ENCODE assay signal across 20 mouse cellular contexts in genomic region chr14:25518645-25519044, GRCm38 (mm10). TPM values are rescaled to one million over a fixed set of nuclear protein-coding genes. Genes with fewer than 3 reads are reported as not detected.
DNase-seq lines count a peak whose midpoint lies in the region; ATAC-seq and TF ChIP-seq lines count a peak whose summit lies in the region.
"Had no signal": no experiment of that assay in that cellular context is flagged by ENCODE, and none has a peak within 500 bp of the region (broad histone marks: within the 10 kb centered on the region; RNA-seq: fewer than 3 reads in every experiment).

No protein-coding gene starts in this region.

- no peaks in the 10 kb centered on the region for H3K36me3 ChIP-seq in liver, embryonic 15.5 days (replicated peaks)
- no peaks in the 10 kb centered on the region for H3K36me3 ChIP-seq in liver, embryonic 11.5 days (ENCODE audit: control insufficient read depth, insufficient read depth, low read length)
- peaks cover 65% of the 10 kb centered on the region for H3K36me3 ChIP-seq in limb, embryonic 10.5 days
- H3K36me3 ChIP-seq: neural tube, embryonic 15.5 days had no signal

- H3K27me3 ChIP-seq in liver, embryonic 15.5 days: no peaks in the 10 kb centered on the region
- no peaks in the 10 kb centered on the region for H3K27me3 ChIP-seq in liver, embryonic 11.5 days (replicated peaks; ENCODE audit: control insufficient read depth, insufficient read depth, low read length)
- H3K27me3 ChIP-seq in limb, embryonic 10.5 days (ENCODE audit: low read depth, poor library complexity, severe bottlenecking): no peaks in the 10 kb centered on the region
- H3K27me3 ChIP-seq: hindbrain, embryonic 13.5 days; neural tube, embryonic 15.5 days had no signal

- 77% methylated on average over 5 of the region's 5 CpGs for WGBS in liver, embryonic 15.5 days (ENCODE audit: insufficient replicate concordance)
- 85% methylated on average over 5 of the region's 5 CpGs for WGBS in liver, embryonic 11.5 days
- WGBS in limb, embryonic 10.5 days: 87% methylated on average over 5 of the region's 5 CpGs

- intact Hi-C loops in gastrocnemius, adult 2 months (cut with DNase I): no loop called here
- intact Hi-C loops in gastrocnemius, postnatal 14 days (cut with DNase I; ENCODE audit: low total_unique reads): loop anchor here (10.0 kb wide), 1 partner anchor 54 kb away; no protein-coding TSS in a partner anchor

- no peak overlapping the region for H3K4me3 ChIP-seq in gastrocnemius, adult 2 months
- H3K4me3 ChIP-seq in liver, embryonic 15.5 days (replicated peaks): no peak overlapping the region
- H3K4me3 ChIP-seq in liver, embryonic 11.5 days (ENCODE audit: low read depth, low read length): no peak overlapping the region
- no peak overlapping the region for H3K4me3 ChIP-seq in limb, embryonic 10.5 days
- H3K4me3 ChIP-seq: hindbrain, embryonic 13.5 days; midbrain, embryonic 10.5 days; neural tube, embryonic 15.5 days had no signal

- DNase-seq in gastrocnemius, adult 2 months: no peak
- no peak for DNase-seq in gastrocnemius, postnatal 14 days
- DNase-seq in liver, embryonic 11.5 days (ENCODE audit: low spot score): no peak
- peak; percentile 60 for DNase-seq in MN1 (ENCODE audit: low spot score)
- DNase-seq in limb, embryonic 10.5 days (ENCODE audit: low spot score): no peak
- DNase-seq in retina, postnatal 1 day: no peak
- DNase-seq in adrenal gland, postnatal 25 days: no peak
- DNase-seq: adrenal gland, postnatal 14 days; cerebellum, postnatal 14 days; kidney, adult 18-20 months; kidney, postnatal 14 days; left cerebral cortex, postnatal 4 days; lung, adult 18-20 months; lung, postnatal 36 days; right cerebral cortex, postnatal 4 days had no signal

- no peak overlapping the region for H3K9ac ChIP-seq in liver, embryonic 15.5 days
- H3K9ac ChIP-seq in liver, embryonic 11.5 days (ENCODE audit: low read depth, low read length): no peak overlapping the region
- H3K9ac ChIP-seq: neural tube, embryonic 15.5 days had no signal

- H3K27ac ChIP-seq in gastrocnemius, adult 2 months: peak overlapping the region; percentile 96
- H3K27ac ChIP-seq in liver, embryonic 15.5 days (replicated peaks): peak overlapping the region; percentile 19
- H3K27ac ChIP-seq in liver, embryonic 11.5 days (ENCODE audit: low read depth, low read length): no peak overlapping the region
- 0 out of 2 replicates have a peak overlapping the region, but pooled peaks have one; percentile 11 for H3K27ac ChIP-seq in limb, embryonic 10.5 days
- H3K27ac ChIP-seq: hindbrain, embryonic 13.5 days; neural tube, embryonic 15.5 days had no signal

- no peak overlapping the region for H3K4me2 ChIP-seq in liver, embryonic 15.5 days
- H3K4me2 ChIP-seq in liver, embryonic 11.5 days: no peak overlapping the region
- H3K4me2 ChIP-seq: hindbrain, embryonic 13.5 days; neural tube, embryonic 15.5 days had no signal

- ATAC-seq in liver, embryonic 15.5 days (ENCODE audit: insufficient read depth): no peak
- ATAC-seq in liver, embryonic 11.5 days (replicated peaks; ENCODE audit: low FRiP score): no peak
- ATAC-seq: forebrain, embryonic 14.5 days had no signal

- no peaks in the 10 kb centered on the region for H3K9me3 ChIP-seq in liver, embryonic 15.5 days (replicated peaks)
- no peaks in the 10 kb centered on the region for H3K9me3 ChIP-seq in liver, embryonic 11.5 days (ENCODE audit: control insufficient read depth, low read length)
- no peaks in the 10 kb centered on the region for H3K9me3 ChIP-seq in limb, embryonic 10.5 days (replicated peaks)
- H3K9me3 ChIP-seq: hindbrain, embryonic 13.5 days; midbrain, embryonic 10.5 days; neural tube, embryonic 15.5 days had no signal

- peaks cover 96% of the 10 kb centered on the region for H3K4me1 ChIP-seq in liver, embryonic 15.5 days (replicated peaks)
- H3K4me1 ChIP-seq in liver, embryonic 11.5 days (replicated peaks; ENCODE audit: control insufficient read depth, insufficient read depth, low read length): peaks cover 90% of the 10 kb centered on the region
- peaks cover 85% of the 10 kb centered on the region for H3K4me1 ChIP-seq in limb, embryonic 10.5 days

- TF ChIP-seq CTCF in gastrocnemius, adult 2 months (IDR thresholded peaks at IDR 0.05): no peak

RNA-seq across cellular contexts. Expression of gene Zmiz1, which starts 59.7 kb away (rescaled TPM):
- 10 to 100 TPM; 27.4 to 34.5 TPM for total RNA-seq in gastrocnemius, adult 2 months (2021)
- 10 to 100 TPM; 30.3 to 36.0 TPM for total RNA-seq in gastrocnemius, postnatal 14 days (2021)
- 4.3 and 4.9 TPM in 2 replicates for polyA plus RNA-seq in liver, embryonic 15.5 days (2015; fragmentation: Nextera tagmentation; extraction: Ambion mirVana)
- 27.5 and 31.0 TPM in 2 replicates for polyA plus RNA-seq in liver, embryonic 11.5 days (2014; fragmentation: Nextera tagmentation; extraction: Ambion mirVana)
- 43.8 and 55.5 TPM in 2 replicates for polyA plus RNA-seq in limb, embryonic 10.5 days (2016; fragmentation: Nextera tagmentation; extraction: Ambion mirVana)
- total RNA-seq in adrenal gland, postnatal 25 days (2021): 125 and 153 TPM in 2 replicates
